Mouse (Mus musculus): ENCODE measurements at regions not wholly inside any gene's neighbourhood (a gene's known extent, or its start where the extent isn't known, plus 50 kb on each side); places are given as distances from the start of the nearest gene placed in this dataset.

GRCm38 (mm10) chr3:35688111-35688510, 65.8 kb upstream of the Atp11b start:
- TF ChIP-seq CTCF (IDR thresholded peaks at IDR 0.05; ENCODE audit: low read depth, low read length) (no peak), POLR2A (IDR thresholded peaks at IDR 0.05; ENCODE audit: insufficient read depth, low read length) (no peak), EP300 (IDR thresholded peaks at IDR 0.05; ENCODE audit: insufficient read depth, low read depth, low read length) (no peak)

Measured in ES-Bruce4 (cell line).